Mouse (Mus musculus): ENCODE results near the gene Hmgcl.

DNA sequence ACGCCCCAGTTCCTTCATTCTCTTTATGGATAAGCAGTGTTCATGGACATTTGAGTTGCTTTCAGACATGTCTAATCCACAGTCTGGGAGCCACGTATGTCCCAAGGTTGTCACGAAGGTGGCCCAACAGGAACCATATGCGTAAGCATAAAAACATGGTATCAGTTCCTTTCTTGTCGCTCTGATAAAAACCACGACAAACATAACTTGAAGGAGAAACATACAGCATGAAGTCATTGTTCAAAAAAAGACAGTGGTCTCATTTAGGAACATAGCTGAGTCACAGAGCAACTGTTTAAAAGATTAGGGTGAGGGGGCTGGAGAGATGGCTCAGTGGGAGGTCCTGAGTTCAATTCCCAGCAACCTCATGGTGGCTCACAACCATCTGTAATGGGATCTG is 4.1 kb upstream of the Hmgcl start:
- TF ChIP-seq CTCF (IDR thresholded peaks at IDR 0.05; ENCODE audit: borderline replicate concordance, extremely low read depth, insufficient read depth, insufficient read length) (no peak), POLR2A (IDR thresholded peaks at IDR 0.05; ENCODE audit: borderline replicate concordance, extremely low read depth, insufficient read depth, insufficient read length, poor library complexity, severe bottlenecking) (no peak)

All from brain, embryonic 14.5 days (tissue).